Mouse (Mus musculus): Measurements from ENCODE around the gene Acox2. TPM values are rescaled to one million over a fixed set of nuclear protein-coding genes. Genes with fewer than 3 reads are reported as not detected.
"Not testable (repeated sequence)": the region's sequence is repeated elsewhere in the genome, so short reads cannot be mapped to it uniquely, and the experiment has no call there.

Gene Acox2
- not detected in 2 replicates for polyA plus RNA-seq (2012)

- Histone ChIP-seq H3K9me3 (ENCODE audit: control insufficient read depth, low read length) (no peaks in the 10 kb centered on the region), H3K27me3 (ENCODE audit: control insufficient read depth) (no peaks in the 10 kb centered on the region), H3K4me1 (ENCODE audit: control insufficient read depth) (no peaks in the 10 kb centered on the region), H3K4me3 (replicated peaks) (peak within 1 kb of the TSS; percentile 0), H3K36me3 (ENCODE audit: control insufficient read depth) (no peaks in the 10 kb centered on the region; the same call in 1 of the 2 replicates)
- TF ChIP-seq TAL1 (IDR thresholded peaks at IDR 0.05; ENCODE audit: low read length) (no peak), GATA1 (IDR thresholded peaks at IDR 0.05; ENCODE audit: low read length) (no peak)
These were observed at the start of gene Acox2 for GRCm38 (mm10) chr14:8259166-8259565. Gene Acox2 (minus strand): TSS chr14:8259353.

DNA sequence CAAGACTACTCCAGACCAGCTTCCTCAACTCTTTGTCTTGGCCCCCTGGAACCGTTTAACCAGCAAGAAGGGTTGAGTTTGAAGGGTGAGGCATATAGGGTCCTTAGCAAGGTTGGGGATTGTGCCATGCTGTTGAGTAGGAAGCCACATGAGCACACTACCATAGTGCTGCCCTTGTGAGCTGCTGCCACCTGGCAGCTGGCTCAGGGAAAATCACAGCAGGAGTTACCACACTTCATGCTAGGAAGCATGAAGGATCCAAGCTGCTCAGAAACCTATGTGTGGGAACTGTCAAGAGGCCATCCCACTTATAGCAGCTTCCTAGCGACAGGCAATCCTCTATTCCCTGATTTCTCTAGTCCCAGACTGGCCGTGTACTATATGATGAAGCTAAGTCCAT is 49.5 kb upstream of the Acox2 start:
- Histone ChIP-seq H3K9me3 (ENCODE audit: control insufficient read depth, low read length) (no peaks in the 10 kb centered on the region), H3K36me3 (ENCODE audit: control insufficient read depth) (no peaks in the 10 kb centered on the region), H3K4me1 (ENCODE audit: control insufficient read depth) (no peaks in the 10 kb centered on the region), H3K4me3 (replicated peaks) (no peak overlapping the region), H3K27me3 (ENCODE audit: control insufficient read depth) (no peaks in the 10 kb centered on the region)
- no peak for TF ChIP-seq GATA1 (IDR thresholded peaks at IDR 0.05; ENCODE audit: low read length)
- no peak for TF ChIP-seq TAL1 (IDR thresholded peaks at IDR 0.05; ENCODE audit: low read length)

DNA sequence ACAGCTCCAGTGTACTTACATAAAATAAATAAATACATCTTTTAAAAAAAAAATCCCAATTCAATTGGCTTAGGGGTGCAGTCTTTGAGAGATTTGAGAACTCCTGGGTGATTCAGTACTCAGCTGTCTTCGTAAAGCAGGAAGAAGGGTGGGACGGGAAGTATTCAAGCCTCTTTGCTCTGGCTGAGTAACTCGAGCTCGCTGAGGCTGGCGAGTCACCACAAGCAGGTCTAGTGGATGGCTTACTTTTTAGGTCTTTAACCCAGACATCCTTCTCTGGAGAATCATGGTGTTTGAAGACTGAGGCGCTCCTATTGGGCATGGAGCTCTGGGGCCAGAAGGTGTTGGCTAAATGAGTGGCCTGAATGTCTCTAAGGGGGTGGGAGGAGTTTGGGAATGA is 47.7 kb upstream of the Acox2 start:
- Histone ChIP-seq H3K4me3 (replicated peaks) (no peak overlapping the region), H3K27me3 (ENCODE audit: control insufficient read depth) (no peaks in the 10 kb centered on the region), H3K36me3 (ENCODE audit: control insufficient read depth) (no peaks in the 10 kb centered on the region), H3K9me3 (ENCODE audit: control insufficient read depth, low read length) (no peaks in the 10 kb centered on the region), H3K4me1 (ENCODE audit: control insufficient read depth) (no peaks in the 10 kb centered on the region; the same call in 1 of the 2 replicates)
- no peak for TF ChIP-seq GATA1 (IDR thresholded peaks at IDR 0.05; ENCODE audit: low read length)
- no peak for TF ChIP-seq TAL1 (IDR thresholded peaks at IDR 0.05; ENCODE audit: low read length)

DNA sequence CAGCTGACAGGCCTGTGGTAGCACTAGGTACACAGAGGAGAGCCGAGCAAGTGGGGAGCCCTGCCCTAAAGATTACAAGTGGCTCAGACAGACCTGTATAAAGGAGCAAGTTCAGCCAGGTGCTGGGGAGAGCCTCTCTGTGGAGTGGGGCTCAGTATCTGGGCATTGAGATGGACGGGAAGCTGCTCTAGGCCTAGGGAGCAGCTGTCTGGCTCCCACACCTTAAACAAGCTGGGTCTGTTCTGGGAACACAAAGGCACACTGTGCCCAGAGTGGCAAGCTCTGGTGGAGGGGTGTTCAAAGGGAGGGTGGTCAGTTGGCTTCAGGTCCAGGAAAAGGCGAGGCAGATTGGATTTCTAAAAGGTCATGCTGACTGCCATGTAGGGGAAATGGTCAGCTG is 45.9 kb upstream of the Acox2 start:
- H3K36me3 ChIP-seq (ENCODE audit: control insufficient read depth): no peaks in the 10 kb centered on the region
- H3K4me3 ChIP-seq (replicated peaks): no peak overlapping the region
- no peak for TF ChIP-seq TAL1 (IDR thresholded peaks at IDR 0.05; ENCODE audit: low read length)
- no peak for TF ChIP-seq GATA1 (IDR thresholded peaks at IDR 0.05; ENCODE audit: low read length)
- H3K27me3 ChIP-seq (ENCODE audit: control insufficient read depth): no peaks in the 10 kb centered on the region
- no peaks in the 10 kb centered on the region; the same call in 1 of the 2 replicates for H3K4me1 ChIP-seq (ENCODE audit: control insufficient read depth)
- no peaks in the 10 kb centered on the region for H3K9me3 ChIP-seq (ENCODE audit: control insufficient read depth, low read length)

DNA sequence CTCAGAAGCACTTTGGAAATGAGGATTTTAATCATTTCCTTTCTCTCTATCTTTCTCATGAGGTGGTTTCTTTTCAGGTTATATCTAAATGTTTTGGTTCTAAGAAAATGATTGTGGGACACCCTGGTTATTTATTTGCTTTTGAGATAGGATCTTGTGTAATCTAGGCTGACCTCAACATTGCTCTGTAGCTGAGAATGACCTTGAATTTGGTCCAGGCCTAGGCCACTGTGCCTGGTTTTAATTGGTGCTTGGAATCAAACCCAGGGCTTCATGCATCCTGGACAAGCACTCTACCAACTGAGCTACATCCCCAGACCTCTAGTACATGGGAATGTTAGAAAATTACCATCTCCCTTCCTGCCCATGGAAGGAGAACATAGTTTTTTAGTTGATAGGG is 44.9 kb upstream of the Acox2 start:
- peaks cover 3% of the 10 kb centered on the region; the same call in 1 of the 2 replicates for H3K27me3 ChIP-seq (ENCODE audit: control insufficient read depth)
- no peak overlapping the region for H3K4me3 ChIP-seq (replicated peaks)
- H3K36me3 ChIP-seq (ENCODE audit: control insufficient read depth): no peaks in the 10 kb centered on the region
- no peaks in the 10 kb centered on the region for H3K9me3 ChIP-seq (ENCODE audit: control insufficient read depth, low read length)
- TF ChIP-seq TAL1 (IDR thresholded peaks at IDR 0.05; ENCODE audit: low read length) (no peak), GATA1 (IDR thresholded peaks at IDR 0.05; ENCODE audit: low read length) (no peak)
- no peaks in the 10 kb centered on the region; the same call in 1 of the 2 replicates for H3K4me1 ChIP-seq (ENCODE audit: control insufficient read depth)

DNA sequence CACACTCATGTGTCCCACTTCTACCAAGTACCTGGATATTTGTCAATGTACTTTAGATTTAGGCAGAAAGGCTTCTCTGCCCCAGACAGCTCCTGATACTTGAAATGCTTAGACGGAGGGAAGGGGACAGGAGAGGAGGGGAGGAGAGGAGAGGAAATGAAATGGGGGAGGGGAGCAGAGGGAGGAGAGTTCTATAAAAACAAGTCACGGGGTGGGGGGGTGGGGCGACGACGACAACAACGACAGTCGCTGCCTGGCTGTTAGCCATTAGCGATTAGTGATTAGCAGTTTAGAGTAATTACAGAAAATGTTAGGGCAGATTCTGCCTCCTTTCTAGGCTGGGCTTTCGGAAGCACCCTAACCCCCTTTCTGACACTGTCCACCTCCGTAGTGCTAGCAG is 43.5 kb upstream of the Acox2 start:
- no peak for TF ChIP-seq TAL1 (IDR thresholded peaks at IDR 0.05; ENCODE audit: low read length)
- no peak for TF ChIP-seq GATA1 (IDR thresholded peaks at IDR 0.05; ENCODE audit: low read length)
- Histone ChIP-seq H3K36me3 (ENCODE audit: control insufficient read depth) (no peaks in the 10 kb centered on the region), H3K9me3 (ENCODE audit: control insufficient read depth, low read length) (no peaks in the 10 kb centered on the region), H3K4me1 (ENCODE audit: control insufficient read depth) (no peaks in the 10 kb centered on the region; the same call in 1 of the 2 replicates), H3K4me3 (replicated peaks) (no peak overlapping the region), H3K27me3 (ENCODE audit: control insufficient read depth) (peaks cover 3% of the 10 kb centered on the region; the same call in 1 of the 2 replicates)

DNA sequence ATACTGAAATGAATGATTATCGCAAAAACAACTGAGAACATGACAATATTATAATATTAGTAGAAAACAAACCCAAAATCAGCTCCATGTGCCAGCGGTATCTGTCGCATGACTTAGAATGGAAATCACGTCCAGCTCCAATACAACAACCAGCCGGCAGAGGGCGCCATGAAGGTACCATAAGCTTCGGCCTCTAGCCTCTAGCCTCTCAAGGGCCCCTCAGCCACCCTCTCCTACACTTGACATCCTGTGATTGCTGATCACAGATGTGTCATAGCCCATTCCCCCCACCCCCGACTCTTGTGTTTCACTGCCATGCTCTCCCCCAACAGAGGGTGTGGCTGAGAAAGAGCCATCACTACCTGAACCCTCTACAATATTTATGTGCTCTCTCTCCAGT is 41.1 kb upstream of the Acox2 start:
- Histone ChIP-seq H3K4me3 (replicated peaks) (no peak overlapping the region), H3K27me3 (ENCODE audit: control insufficient read depth) (peaks cover 3% of the 10 kb centered on the region; the same call in 1 of the 2 replicates), H3K9me3 (ENCODE audit: control insufficient read depth, low read length) (no peaks in the 10 kb centered on the region), H3K4me1 (ENCODE audit: control insufficient read depth) (no peaks in the 10 kb centered on the region; the same call in 1 of the 2 replicates), H3K36me3 (ENCODE audit: control insufficient read depth) (no peaks in the 10 kb centered on the region)
- TF ChIP-seq GATA1 (IDR thresholded peaks at IDR 0.05; ENCODE audit: low read length) (no peak), TAL1 (IDR thresholded peaks at IDR 0.05; ENCODE audit: low read length) (no peak)

GRCm38 (mm10) chr14:8297889-8298293 is 38.7 kb upstream of the Acox2 start:
- TF ChIP-seq TAL1 (IDR thresholded peaks at IDR 0.05; ENCODE audit: low read length) (no peak), GATA1 (IDR thresholded peaks at IDR 0.05; ENCODE audit: low read length) (no peak)
- H3K4me3 ChIP-seq (replicated peaks): no peak overlapping the region

DNA sequence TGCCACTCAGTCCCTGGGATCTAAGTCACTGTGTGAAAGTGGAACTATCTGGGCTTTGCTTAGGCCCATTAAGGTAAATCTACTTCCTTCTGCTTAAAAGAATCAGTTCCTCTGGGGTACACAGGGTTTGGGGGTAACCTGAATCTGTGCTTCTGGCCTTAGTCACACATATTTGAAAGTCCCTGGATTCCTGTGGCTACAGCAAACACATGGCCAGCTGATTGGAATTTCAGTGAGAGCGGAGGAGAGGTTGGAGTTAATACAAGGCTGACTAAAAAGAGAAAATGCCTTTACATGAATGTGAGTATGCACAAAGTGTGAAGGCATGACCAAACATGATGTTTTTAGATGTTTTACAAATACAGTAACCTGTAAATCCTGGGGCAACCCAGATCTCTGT is 35.1 kb upstream of the Acox2 start:
- Histone ChIP-seq H3K27me3 (ENCODE audit: control insufficient read depth) (peaks cover under 1% of the 10 kb centered on the region; the same call in 1 of the 2 replicates), H3K4me3 (replicated peaks) (no peak overlapping the region), H3K4me1 (ENCODE audit: control insufficient read depth) (no peaks in the 10 kb centered on the region), H3K36me3 (ENCODE audit: control insufficient read depth) (no peaks in the 10 kb centered on the region), H3K9me3 (ENCODE audit: control insufficient read depth, low read length) (peaks cover 4% of the 10 kb centered on the region)
- TF ChIP-seq GATA1 (IDR thresholded peaks at IDR 0.05; ENCODE audit: low read length) (no peak), TAL1 (IDR thresholded peaks at IDR 0.05; ENCODE audit: low read length) (no peak)

More at GRCm38 (mm10) chr14:8297889-8298293, 38.7 kb upstream of the Acox2 start:
- Histone ChIP-seq H3K4me1 (ENCODE audit: control insufficient read depth) (no peaks in the 10 kb centered on the region; the same call in 1 of the 2 replicates), H3K9me3 (ENCODE audit: control insufficient read depth, low read length) (no peaks in the 10 kb centered on the region), H3K27me3 (ENCODE audit: control insufficient read depth) (peaks cover 3% of the 10 kb centered on the region; the same call in 1 of the 2 replicates), H3K36me3 (ENCODE audit: control insufficient read depth) (no peaks in the 10 kb centered on the region)

- not testable (repeated sequence) for H3K4me3 ChIP-seq (replicated peaks); H3K4me1 ChIP-seq (ENCODE audit: control insufficient read depth); H3K9me3 ChIP-seq (ENCODE audit: control insufficient read depth, low read length); H3K36me3 ChIP-seq (ENCODE audit: control insufficient read depth); H3K27me3 ChIP-seq (ENCODE audit: control insufficient read depth)
These were observed 27.4 kb upstream of the Acox2 start for GRCm38 (mm10) chr14:8286595-8286994.
